Mouse (Mus musculus): ENCODE measurements around the gene Spata20. TPM values are rescaled to one million over a fixed set of nuclear protein-coding genes. Genes with fewer than 3 reads are reported as not detected.

Gene Spata20
- polyA plus RNA-seq, 1 experiment from 2014 or later = 0.05 TPM

- no peaks in the 10 kb centered on the region for H3K9me3 ChIP-seq (replicated peaks)
- no peak overlapping the region for H3K4me2 ChIP-seq
- ATAC-seq (replicated peaks; ENCODE audit: low FRiP score) = no peak
- no peaks in the 10 kb centered on the region for H3K36me3 ChIP-seq
- peaks cover 8% of the 10 kb centered on the region for H3K4me1 ChIP-seq
- no peak overlapping the region for H3K27ac ChIP-seq
- no peak overlapping the region for H3K4me3 ChIP-seq (replicated peaks)
- peaks cover 41% of the 10 kb centered on the region for H3K27me3 ChIP-seq
- WGBS = 85% methylated on average over 9 of the region's 9 CpGs
- no peak overlapping the region for H3K9ac ChIP-seq
These were observed 5.6 kb downstream of the Spata20 start for GRCm38 (mm10) chr11:94480382-94480781.

- no peak for ATAC-seq (replicated peaks; ENCODE audit: low FRiP score)
- no peak overlapping the region for H3K27ac ChIP-seq
- H3K36me3 ChIP-seq = no peaks in the 10 kb centered on the region
- H3K9me3 ChIP-seq (replicated peaks) = no peaks in the 10 kb centered on the region
- H3K27me3 ChIP-seq = peaks cover 53% of the 10 kb centered on the region
- no peak overlapping the region for H3K4me3 ChIP-seq (replicated peaks)
- no peak overlapping the region for H3K9ac ChIP-seq
- no peak overlapping the region for H3K4me2 ChIP-seq
- H3K4me1 ChIP-seq = peaks cover 33% of the 10 kb centered on the region
- 79% methylated on average over 6 of the region's 6 CpGs for WGBS
These were observed 8.3 kb downstream of the Spata20 start for GRCm38 (mm10) chr11:94477651-94478050.

GRCm38 (mm10) chr11:94475722-94476121 lies 10.3 kb downstream of the Spata20 start:
- no peak overlapping the region for H3K9ac ChIP-seq
- peaks cover 61% of the 10 kb centered on the region for H3K27me3 ChIP-seq
- H3K36me3 ChIP-seq = no peaks in the 10 kb centered on the region
- peaks cover 52% of the 10 kb centered on the region for H3K4me1 ChIP-seq
- H3K27ac ChIP-seq = no peak overlapping the region
- WGBS = 14% methylated on average over 11 of the region's 11 CpGs
- no peak overlapping the region for H3K4me3 ChIP-seq (replicated peaks)
- H3K9me3 ChIP-seq (replicated peaks) = no peaks in the 10 kb centered on the region
- H3K4me2 ChIP-seq = no peak overlapping the region
- no peak for ATAC-seq (replicated peaks; ENCODE audit: low FRiP score)

DNA sequence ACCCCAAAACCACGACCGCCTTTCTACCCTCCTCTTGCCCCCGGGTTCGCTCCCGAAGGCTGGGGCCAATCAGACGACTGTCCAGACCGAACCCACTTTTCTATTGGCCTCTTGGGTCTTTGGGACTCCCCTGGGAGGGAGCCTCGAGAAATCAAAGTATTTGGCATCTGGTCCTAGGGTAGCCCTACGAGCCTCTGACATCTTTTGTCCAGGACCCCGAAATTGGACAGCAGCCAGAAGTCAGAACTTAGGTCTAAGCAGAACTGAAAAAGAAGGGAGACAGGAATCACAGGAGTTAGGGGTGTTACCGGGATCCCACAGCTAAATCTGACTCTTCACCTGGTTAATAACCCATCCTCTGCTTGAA lies 11.5 kb downstream of the Spata20 start:
- Histone ChIP-seq H3K9me3 (replicated peaks) (no peaks in the 10 kb centered on the region), H3K9ac (no peak overlapping the region; the same call in 1 of the 2 replicates), H3K27me3 (peaks cover 61% of the 10 kb centered on the region), H3K4me2 (peak overlapping the region; percentile 98), H3K27ac (peak overlapping the region; percentile 92), H3K4me1 (peaks cover 62% of the 10 kb centered on the region), H3K4me3 (replicated peaks) (peak overlapping the region; percentile 57), H3K36me3 (no peaks in the 10 kb centered on the region)
- ATAC-seq (replicated peaks; ENCODE audit: low FRiP score) = no peak; the same call in 1 of the 2 replicates
- WGBS = 2% methylated on average over 11 of the region's 11 CpGs

DNA sequence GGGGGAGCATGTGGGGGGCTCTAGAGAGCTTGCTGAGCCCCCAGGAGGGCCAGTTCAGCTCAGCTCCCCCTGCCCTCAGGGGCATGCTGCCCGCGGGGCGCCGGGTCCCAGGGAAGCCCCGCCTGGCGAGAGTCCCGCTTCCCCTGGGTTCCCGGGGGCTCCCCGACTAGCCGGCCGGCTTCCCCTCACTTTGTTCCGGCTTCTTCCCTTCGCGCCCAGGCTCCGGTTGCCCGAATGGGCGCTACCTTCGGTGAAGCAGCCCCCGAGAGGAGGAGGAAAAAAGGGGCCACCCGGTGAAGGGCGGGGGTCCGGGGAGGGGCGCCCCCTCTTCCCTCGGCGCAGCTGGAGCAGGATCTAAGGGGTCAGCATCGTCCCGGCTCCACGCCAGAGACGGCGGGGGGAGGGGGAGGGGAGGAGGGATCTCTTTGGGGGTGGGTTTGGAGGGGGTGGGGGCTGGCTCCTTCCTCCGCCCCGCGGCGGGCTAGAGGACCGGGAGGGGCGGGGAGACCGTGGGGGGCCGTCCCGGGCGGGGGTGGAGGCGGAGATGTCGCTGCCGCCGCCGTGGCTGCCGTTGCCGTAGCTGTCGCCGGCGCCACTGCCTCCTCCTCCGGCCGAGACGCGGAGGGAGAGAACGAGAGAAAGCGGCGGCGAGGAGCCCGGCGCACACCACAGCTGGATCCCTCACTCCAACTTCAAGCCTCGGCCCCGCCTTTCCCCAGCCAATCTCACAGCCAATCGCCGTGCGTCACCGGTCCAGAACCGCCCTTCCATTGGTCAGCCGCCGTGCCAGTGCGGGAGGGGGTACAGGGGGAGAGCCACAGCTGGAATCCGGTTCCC lies 12.1 kb downstream of the Spata20 start, which contains the start of gene Cacna1g:
Cacna1g (minus strand) TSS at position 492 of the 837 bp plus-strand sequence.
- ATAC-seq (replicated peaks; ENCODE audit: low FRiP score) = peak; percentile 93
- Histone ChIP-seq H3K4me2 (peak within 1 kb of the TSS; percentile 98), H3K36me3 (no peaks in the 10 kb centered on the region), H3K27ac (peak within 1 kb of the TSS; percentile 92), H3K9ac (peak within 1 kb of the TSS; percentile 64), H3K9me3 (replicated peaks) (no peaks in the 10 kb centered on the region), H3K27me3 (peaks cover 58% of the 10 kb centered on the region), H3K4me1 (peaks cover 68% of the 10 kb centered on the region), H3K4me3 (replicated peaks) (peak within 1 kb of the TSS; percentile 57)
- WGBS = 0% methylated on average over 45 of the region's 71 CpGs

GRCm38 (mm10) chr11:94472916-94473706 lies 12.9 kb downstream of the Spata20 start:
- H3K9me3 ChIP-seq (replicated peaks) = no peaks in the 10 kb centered on the region
- H3K27me3 ChIP-seq = peaks cover 50% of the 10 kb centered on the region
- no peaks in the 10 kb centered on the region for H3K36me3 ChIP-seq
- peak overlapping the region; percentile 57 for H3K4me3 ChIP-seq (replicated peaks)
- ATAC-seq (replicated peaks; ENCODE audit: low FRiP score) = peak; percentile 22
- peaks cover 76% of the 10 kb centered on the region for H3K4me1 ChIP-seq
- peak overlapping the region; percentile 92 for H3K27ac ChIP-seq
- 1% methylated on average over 52 of the region's 52 CpGs for WGBS
- peak overlapping the region; percentile 64 for H3K9ac ChIP-seq
- peak overlapping the region; percentile 98 for H3K4me2 ChIP-seq

GRCm38 (mm10) chr11:94472585-94472915 lies 13.4 kb downstream of the Spata20 start:
- Histone ChIP-seq H3K4me3 (replicated peaks) (peak overlapping the region; percentile 57), H3K9ac (peak overlapping the region; percentile 64), H3K27ac (peak overlapping the region; percentile 45; the same call in 1 of the 2 replicates), H3K36me3 (no peaks in the 10 kb centered on the region), H3K4me1 (peaks cover 81% of the 10 kb centered on the region), H3K4me2 (peak overlapping the region; percentile 98), H3K9me3 (replicated peaks) (no peaks in the 10 kb centered on the region), H3K27me3 (peaks cover 44% of the 10 kb centered on the region)
- WGBS = under 1% methylated on average over 15 of the region's 15 CpGs
- no peak for ATAC-seq (replicated peaks; ENCODE audit: low FRiP score)

GRCm38 (mm10) chr11:94471740-94472584 lies 14.0 kb downstream of the Spata20 start:
- Histone ChIP-seq H3K4me3 (replicated peaks) (peak overlapping the region; percentile 57), H3K9ac (peak overlapping the region; percentile 64), H3K9me3 (replicated peaks) (no peaks in the 10 kb centered on the region), H3K36me3 (no peaks in the 10 kb centered on the region), H3K4me2 (peak overlapping the region; percentile 98), H3K4me1 (peaks cover 87% of the 10 kb centered on the region), H3K27ac (peak overlapping the region; percentile 45; the same call in 1 of the 2 replicates), H3K27me3 (peaks cover 40% of the 10 kb centered on the region)
- no peak for ATAC-seq (replicated peaks; ENCODE audit: low FRiP score)
- WGBS = 4% methylated on average over 17 of the region's 17 CpGs

DNA sequence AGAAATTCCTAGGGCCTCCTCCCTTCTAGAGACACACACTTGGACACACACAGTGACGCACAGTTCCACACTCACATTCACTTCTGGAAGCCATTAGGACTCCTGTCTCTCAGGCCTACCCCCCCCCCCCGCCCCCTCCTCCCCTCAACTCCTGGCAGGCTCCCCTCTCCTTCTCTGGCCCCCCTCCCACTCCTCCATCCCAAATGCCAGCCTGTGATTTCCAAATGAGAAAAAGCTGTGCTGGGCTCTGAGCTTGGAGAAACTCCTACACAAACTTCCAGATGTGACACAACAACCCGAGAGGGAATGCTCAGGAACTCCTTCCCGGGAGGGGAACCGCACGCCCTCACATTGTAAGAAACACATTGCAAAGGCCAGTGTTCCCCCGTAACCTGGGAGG lies 15.6 kb downstream of the Spata20 start:
- peaks cover 88% of the 10 kb centered on the region for H3K4me1 ChIP-seq
- H3K4me3 ChIP-seq (replicated peaks) = no peak overlapping the region
- H3K36me3 ChIP-seq = no peaks in the 10 kb centered on the region
- H3K27me3 ChIP-seq = peaks cover 29% of the 10 kb centered on the region
- peak overlapping the region; percentile 98; the same call in 1 of the 2 replicates for H3K4me2 ChIP-seq
- no peak overlapping the region for H3K9ac ChIP-seq
- H3K9me3 ChIP-seq (replicated peaks) = no peaks in the 10 kb centered on the region
- peak overlapping the region; percentile 38 for H3K27ac ChIP-seq
- ATAC-seq (replicated peaks; ENCODE audit: low FRiP score) = no peak
- WGBS = 19% methylated on average over 5 of the region's 7 CpGs

DNA sequence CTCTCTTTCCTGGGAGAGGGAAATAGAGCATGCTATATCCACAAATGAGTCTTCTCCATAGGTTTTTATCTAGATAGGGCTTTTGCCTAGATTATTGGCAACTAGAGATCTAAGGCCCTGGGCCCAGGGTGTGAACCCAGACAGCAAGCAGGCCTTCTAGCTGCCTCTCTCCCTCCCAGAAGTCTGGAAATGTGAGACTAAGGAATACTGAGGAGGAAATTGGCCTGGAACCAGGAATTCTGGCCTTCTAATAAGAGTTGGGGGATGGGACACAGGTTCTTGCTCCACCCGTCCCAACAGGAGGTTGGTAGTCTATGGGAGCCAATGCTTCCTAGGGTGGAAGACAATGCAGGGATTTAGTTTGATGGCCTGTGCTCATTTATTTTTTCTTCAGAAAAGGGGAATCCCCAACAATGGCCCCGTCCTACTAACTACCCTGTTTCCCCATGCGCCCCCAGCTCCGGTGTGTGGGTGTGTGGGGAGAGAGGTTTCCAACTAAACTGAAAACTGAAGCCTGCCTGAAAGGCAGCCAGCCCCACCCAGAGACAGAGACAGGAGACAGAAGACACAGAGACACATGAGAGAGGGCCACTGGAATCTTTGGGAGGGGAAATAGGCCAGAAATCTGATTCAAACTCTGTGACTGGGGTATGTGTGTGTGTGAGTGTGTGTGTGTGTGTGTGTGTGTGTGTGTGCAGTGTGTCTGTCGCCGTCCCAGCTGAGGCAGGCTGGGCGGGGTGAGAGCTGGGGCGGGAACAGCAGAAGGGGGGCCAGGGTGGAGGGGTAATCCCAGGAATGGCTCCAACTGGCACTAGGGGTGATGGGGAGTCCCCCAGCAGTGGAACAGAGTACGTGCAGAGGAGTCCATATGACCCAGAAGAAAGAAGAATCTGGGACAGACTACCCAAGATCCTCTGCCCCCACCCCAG lies 16.6 kb downstream of the Spata20 start:
- Histone ChIP-seq H3K27ac (peak overlapping the region; percentile 38), H3K4me1 (peaks cover 88% of the 10 kb centered on the region), H3K9ac (no peak overlapping the region), H3K4me2 (0 out of 2 replicates have a peak overlapping the region, but pooled peaks have one; percentile 0), H3K9me3 (replicated peaks) (no peaks in the 10 kb centered on the region), H3K27me3 (peaks cover 19% of the 10 kb centered on the region), H3K36me3 (no peaks in the 10 kb centered on the region), H3K4me3 (replicated peaks) (no peak overlapping the region)
- no peak for ATAC-seq (replicated peaks; ENCODE audit: low FRiP score)
- WGBS = 35% methylated on average over 9 of the region's 9 CpGs
